Comparison of ENCODE assay signal across 9 mouse cellular contexts in the genomic region with DNA sequence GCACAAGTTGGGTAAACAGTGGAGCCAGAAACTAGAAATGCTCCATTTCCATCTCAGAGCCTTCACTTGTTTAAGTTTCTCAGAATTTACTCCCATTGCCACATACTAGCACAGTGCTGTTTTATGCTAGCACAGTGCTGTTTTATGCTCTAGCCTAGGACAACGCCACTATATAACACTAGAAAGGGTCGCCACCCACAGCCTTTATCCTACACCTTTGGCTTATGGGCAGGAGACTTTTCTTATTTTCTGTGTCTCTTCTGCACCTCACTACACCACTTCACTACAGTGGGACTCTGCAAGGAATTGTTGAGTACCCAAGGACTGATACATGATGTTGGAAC. TPM values are rescaled to one million over a fixed set of nuclear protein-coding genes. Genes with fewer than 3 reads are reported as not detected.
DNase-seq lines count a peak whose midpoint lies in the region; ATAC-seq and TF ChIP-seq lines count a peak whose summit lies in the region.
"Had no signal": no experiment of that assay in that cellular context is flagged by ENCODE, and none has a peak within 500 bp of the region (broad histone marks: within the 10 kb centered on the region; RNA-seq: fewer than 3 reads in every experiment).

No protein-coding gene starts in this region.

- H3K36me3 ChIP-seq in embryonic facial prominence, embryonic 14.5 days (ENCODE audit: control insufficient read depth, insufficient read depth, low read length): peaks cover 25% of the 10 kb centered on the region
- H3K36me3 ChIP-seq in intestine, postnatal 0 days (ENCODE audit: control insufficient read depth, insufficient read depth): peaks cover 22% of the 10 kb centered on the region
- H3K36me3 ChIP-seq in neural tube, embryonic 13.5 days: peaks cover 26% of the 10 kb centered on the region

- TF ChIP-seq CTCF in left cerebral cortex, adult 2 months (IDR thresholded peaks at IDR 0.05): no peak
- no peak for TF ChIP-seq CTCF in intestine, postnatal 0 days (IDR thresholded peaks at IDR 0.05; ENCODE audit: low read depth)

- no peaks in the 10 kb centered on the region for H3K27me3 ChIP-seq in embryonic facial prominence, embryonic 14.5 days (replicated peaks; ENCODE audit: control insufficient read depth, insufficient read depth, low read length)
- no peaks in the 10 kb centered on the region for H3K27me3 ChIP-seq in intestine, postnatal 0 days (replicated peaks; ENCODE audit: control insufficient read depth, insufficient read depth, low read length)
- H3K27me3 ChIP-seq in neural tube, embryonic 13.5 days: no peaks in the 10 kb centered on the region

- H3K9me3 ChIP-seq in embryonic facial prominence, embryonic 14.5 days (ENCODE audit: control insufficient read depth, low read length): no peaks in the 10 kb centered on the region
- no peaks in the 10 kb centered on the region for H3K9me3 ChIP-seq in intestine, postnatal 0 days (ENCODE audit: control insufficient read depth)
- no peaks in the 10 kb centered on the region for H3K9me3 ChIP-seq in neural tube, embryonic 13.5 days

- H3K9ac ChIP-seq in embryonic facial prominence, embryonic 14.5 days (ENCODE audit: low read depth, low read length): no peak overlapping the region
- no peak overlapping the region for H3K9ac ChIP-seq in intestine, postnatal 0 days (ENCODE audit: low read depth, low read length)
- H3K9ac ChIP-seq in neural tube, embryonic 13.5 days: no peak overlapping the region

- no peak for ATAC-seq in embryonic facial prominence, embryonic 14.5 days (ENCODE audit: low read depth)
- no peak for ATAC-seq in intestine, postnatal 0 days
- no peak for ATAC-seq in neural tube, embryonic 13.5 days (ENCODE audit: low read depth)

- H3K27ac ChIP-seq in left cerebral cortex, adult 2 months: peak overlapping the region; percentile 79
- peak overlapping the region; percentile 87 for H3K27ac ChIP-seq in embryonic facial prominence, embryonic 14.5 days (replicated peaks; ENCODE audit: low read depth, low read length)
- H3K27ac ChIP-seq in intestine, postnatal 0 days (ENCODE audit: low read depth, low read length): no peak overlapping the region
- no peak overlapping the region for H3K27ac ChIP-seq in neural tube, embryonic 13.5 days (replicated peaks)

- 72% methylated on average over 2 of the region's 2 CpGs for WGBS in embryonic facial prominence, embryonic 14.5 days
- 63% methylated on average over 2 of the region's 2 CpGs for WGBS in intestine, postnatal 0 days
- 85% methylated on average over 2 of the region's 2 CpGs for WGBS in neural tube, embryonic 13.5 days

- peaks cover 7% of the 10 kb centered on the region; the same call in 1 of the 2 replicates for H3K4me1 ChIP-seq in embryonic facial prominence, embryonic 14.5 days (ENCODE audit: control insufficient read depth, insufficient read depth, low read length)
- no peaks in the 10 kb centered on the region for H3K4me1 ChIP-seq in intestine, postnatal 0 days (replicated peaks; ENCODE audit: control insufficient read depth, insufficient read depth, low read length)
- H3K4me1 ChIP-seq in neural tube, embryonic 13.5 days (replicated peaks): peaks cover 17% of the 10 kb centered on the region

- H3K4me3 ChIP-seq in left cerebral cortex, adult 2 months: peak overlapping the region; percentile 58
- H3K4me3 ChIP-seq in embryonic facial prominence, embryonic 14.5 days (ENCODE audit: low read depth, low read length): peak overlapping the region; percentile 67
- H3K4me3 ChIP-seq in intestine, postnatal 0 days (ENCODE audit: low read depth, low read length): peak overlapping the region; percentile 68
- peak overlapping the region; percentile 72 for H3K4me3 ChIP-seq in neural tube, embryonic 13.5 days

- intact Hi-C loops in left cerebral cortex, adult 2 months (cut with DNase I): loop anchor here (2.0 kb wide), 1 partner anchor 74 kb away; no protein-coding TSS in a partner anchor
- intact Hi-C loops in left cerebral cortex, postnatal 4 days (cut with DNase I): no loop called here

- no peak for DNase-seq in left cerebral cortex, adult 2 months (ENCODE audit: extremely low spot score in 1 of 2, low spot score in 2 of 2)
- DNase-seq in left cerebral cortex, postnatal 4 days: no peak
- no peak for DNase-seq in embryonic facial prominence, embryonic 14.5 days (ENCODE audit: low spot score)
- no peak for DNase-seq in adrenal gland, postnatal 36 days
- no peak for DNase-seq in right cerebral cortex, postnatal 14 days
- DNase-seq in testis, postnatal 10 days (ENCODE audit: low spot score): no peak

- peak overlapping the region; percentile 73 for H3K4me2 ChIP-seq in embryonic facial prominence, embryonic 14.5 days (ENCODE audit: low read depth, low read length)
- H3K4me2 ChIP-seq in intestine, postnatal 0 days (replicated peaks; ENCODE audit: low read depth): peak overlapping the region; percentile 63; the same call in 1 of the 2 replicates
- peak overlapping the region; percentile 79 for H3K4me2 ChIP-seq in neural tube, embryonic 13.5 days

RNA-seq across cellular contexts. Expression of a gene that starts 0.7 kb away (rescaled TPM):
- total RNA-seq in left cerebral cortex, adult 2 months (2021): 10 to 100 TPM; 36.7 to 51.5 TPM
- 10 to 100 TPM; 47.3 to 58.3 TPM for total RNA-seq in left cerebral cortex, postnatal 4 days (2021)
- 124 and 126 TPM in 2 replicates for polyA plus RNA-seq in embryonic facial prominence, embryonic 14.5 days (2014; fragmentation: Nextera tagmentation; extraction: Ambion mirVana)
- 77.1 and 78.5 TPM in 2 replicates for polyA plus RNA-seq in intestine, postnatal 0 days (2015; fragmentation: Nextera tagmentation; extraction: Ambion mirVana)
- polyA plus RNA-seq in neural tube, embryonic 13.5 days (2015; fragmentation: Nextera tagmentation; extraction: Ambion mirVana): 93.4 and 108 TPM in 2 replicates
- 10 to 100 TPM; 89.0 to 97.3 TPM for total RNA-seq in adrenal gland, postnatal 36 days (2021)

RNA-seq across cellular contexts. Expression of a gene that starts 10.8 kb away (rescaled TPM):
- total RNA-seq in left cerebral cortex, adult 2 months (2021): 1 to 10 TPM; 6.3 to 6.5 TPM
- 10 to 100 TPM; 18.7 to 21.1 TPM for total RNA-seq in left cerebral cortex, postnatal 4 days (2021)
- 86.2 and 92.3 TPM in 2 replicates for polyA plus RNA-seq in embryonic facial prominence, embryonic 14.5 days (2014; fragmentation: Nextera tagmentation; extraction: Ambion mirVana)
- polyA plus RNA-seq in intestine, postnatal 0 days (2015; fragmentation: Nextera tagmentation; extraction: Ambion mirVana): 123 and 124 TPM in 2 replicates
- polyA plus RNA-seq in neural tube, embryonic 13.5 days (2015; fragmentation: Nextera tagmentation; extraction: Ambion mirVana): 47.3 and 56.2 TPM in 2 replicates
- total RNA-seq in adrenal gland, postnatal 36 days (2021): 10 to 100 TPM; 54.1 to 96.1 TPM

RNA-seq across cellular contexts. Expression of a gene that starts 19.7 kb away (rescaled TPM):
- under 1 TPM in 1 of 2 experiments, not detected in 1; 0.28 TPM for total RNA-seq in left cerebral cortex, adult 2 months (2021)
- total RNA-seq in left cerebral cortex, postnatal 4 days (2021): not detected
- polyA plus RNA-seq in embryonic facial prominence, embryonic 14.5 days (2014; fragmentation: Nextera tagmentation; extraction: Ambion mirVana): 0.21 and 0.31 TPM in 2 replicates
- polyA plus RNA-seq in intestine, postnatal 0 days (2015; fragmentation: Nextera tagmentation; extraction: Ambion mirVana): 0.24 and 0.33 TPM in 2 replicates
- 0.39 TPM in 1 of 2 replicates, not detected in the other for polyA plus RNA-seq in neural tube, embryonic 13.5 days (2015; fragmentation: Nextera tagmentation; extraction: Ambion mirVana)
- total RNA-seq in adrenal gland, postnatal 36 days (2021): not detected
- polyA plus RNA-seq: large intestine, adult 2 months had no signal

RNA-seq across cellular contexts. Expression of a gene that starts 31.2 kb away (rescaled TPM):
- 10 to 100 TPM; 65.1 to 68.1 TPM for total RNA-seq in left cerebral cortex, adult 2 months (2021)
- total RNA-seq in left cerebral cortex, postnatal 4 days (2021): 10 to 100 TPM; 50.8 to 53.2 TPM
- polyA plus RNA-seq in embryonic facial prominence, embryonic 14.5 days (2014; fragmentation: Nextera tagmentation; extraction: Ambion mirVana): 62.6 and 68.5 TPM in 2 replicates
- 32.2 and 35.6 TPM in 2 replicates for polyA plus RNA-seq in intestine, postnatal 0 days (2015; fragmentation: Nextera tagmentation; extraction: Ambion mirVana)
- polyA plus RNA-seq in neural tube, embryonic 13.5 days (2015; fragmentation: Nextera tagmentation; extraction: Ambion mirVana): 60.9 and 63.4 TPM in 2 replicates
- total RNA-seq in adrenal gland, postnatal 36 days (2021): 10 to 100 TPM; 49.9 to 55.6 TPM

RNA-seq across cellular contexts. Expression of a gene that starts 54.2 kb away (rescaled TPM):
- 1 to 10 TPM in 1 of 2 experiments, under 1 TPM in 1; 0.70 to 2.1 TPM for total RNA-seq in left cerebral cortex, adult 2 months (2021)
- under 1 TPM; 0.88 to 0.89 TPM for total RNA-seq in left cerebral cortex, postnatal 4 days (2021)
- 1.2 and 1.6 TPM in 2 replicates for polyA plus RNA-seq in embryonic facial prominence, embryonic 14.5 days (2014; fragmentation: Nextera tagmentation; extraction: Ambion mirVana)
- 0.39 and 0.48 TPM in 2 replicates for polyA plus RNA-seq in intestine, postnatal 0 days (2015; fragmentation: Nextera tagmentation; extraction: Ambion mirVana)
- polyA plus RNA-seq in neural tube, embryonic 13.5 days (2015; fragmentation: Nextera tagmentation; extraction: Ambion mirVana): 1.1 and 1.8 TPM in 2 replicates
- total RNA-seq in adrenal gland, postnatal 36 days (2021): 1 to 10 TPM; 1.5 to 2.7 TPM

Comparison
In these comparisons a context has a peak if more than half of its experiments do, and no peak if none do; other contexts are left out.
1. H3K27ac ChIP-seq: peak in left cerebral cortex, adult 2 months (single experiment) and embryonic facial prominence, embryonic 14.5 days (single experiment); none in intestine, postnatal 0 days (single experiment) and neural tube, embryonic 13.5 days (single experiment).
2. Peak in every context shown above with its lines, with median percentiles within 50 percentile points of each other: H3K4me3 ChIP-seq and H3K4me2 ChIP-seq.